Mouse (Mus musculus): ENCODE measurements at regions not wholly inside any gene's neighbourhood (a gene's known extent, or its start where the extent isn't known, plus 50 kb on each side); places are given as distances from the start of the nearest gene placed in this dataset.

GRCm38 (mm10) chr12:32299714-32300113, 78.8 kb upstream of the Ccdc71l start:
- no peak for TF ChIP-seq POLR2A (IDR thresholded peaks at IDR 0.05; ENCODE audit: low read depth, low read length)
- no peak for TF ChIP-seq CTCF (IDR thresholded peaks at IDR 0.05; ENCODE audit: borderline replicate concordance, insufficient read depth, low read length)
